Mouse (Mus musculus): ENCODE results near the gene S1pr3. TPM values are rescaled to one million over a fixed set of nuclear protein-coding genes. Genes with fewer than 3 reads are reported as not detected.

Gene S1pr3
- total and polyA plus RNA-seq, 2 experiments from 2014 or later, result 8.5 to 8.6 TPM

DNA sequence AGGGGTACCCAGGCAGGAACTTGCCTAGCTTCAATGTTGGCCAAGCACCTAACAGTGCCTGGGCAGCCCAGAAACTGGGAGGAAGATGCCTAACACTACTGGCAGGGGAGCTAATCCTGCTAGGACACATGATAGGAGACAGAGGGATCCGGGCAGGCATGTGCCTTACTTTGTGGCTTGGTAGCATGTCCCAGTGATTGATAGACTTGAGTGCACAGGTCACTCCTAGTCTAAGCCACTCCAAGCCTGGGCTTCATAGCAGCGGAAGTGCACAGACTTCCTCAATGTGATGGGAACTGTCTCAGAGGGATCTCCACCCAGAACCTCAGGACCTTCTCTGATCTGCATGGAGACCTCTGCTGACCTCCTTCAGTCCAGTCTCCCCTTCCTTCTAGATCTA is 26.7 kb downstream of the S1pr3 start:
- 0 out of 2 replicates have a peak, but pooled peaks cover 8% of the 10 kb centered on the region for H3K36me3 ChIP-seq (ENCODE audit: insufficient read depth, low read length)
- no peaks in the 10 kb centered on the region for H3K4me1 ChIP-seq (ENCODE audit: insufficient read depth, low read length)
- no peak for TF ChIP-seq CTCF (IDR thresholded peaks at IDR 0.05; ENCODE audit: low read depth)
- no peak overlapping the region for H3K9ac ChIP-seq (replicated peaks; ENCODE audit: low read length)
- DNase-seq (ENCODE audit: low spot score) (no peak), ATAC-seq (no peak)
- H3K4me3 ChIP-seq (ENCODE audit: low read length), result no peak overlapping the region
- H3K4me2 ChIP-seq (ENCODE audit: low read depth, low read length), result no peak overlapping the region
- H3K27me3 ChIP-seq (ENCODE audit: insufficient read depth, low read length), result no peaks in the 10 kb centered on the region
- no peak overlapping the region for H3K27ac ChIP-seq
- no peaks in the 10 kb centered on the region for H3K9me3 ChIP-seq (ENCODE audit: low read length)
- WGBS, result 70% methylated on average over 2 of the region's 2 CpGs

DNA sequence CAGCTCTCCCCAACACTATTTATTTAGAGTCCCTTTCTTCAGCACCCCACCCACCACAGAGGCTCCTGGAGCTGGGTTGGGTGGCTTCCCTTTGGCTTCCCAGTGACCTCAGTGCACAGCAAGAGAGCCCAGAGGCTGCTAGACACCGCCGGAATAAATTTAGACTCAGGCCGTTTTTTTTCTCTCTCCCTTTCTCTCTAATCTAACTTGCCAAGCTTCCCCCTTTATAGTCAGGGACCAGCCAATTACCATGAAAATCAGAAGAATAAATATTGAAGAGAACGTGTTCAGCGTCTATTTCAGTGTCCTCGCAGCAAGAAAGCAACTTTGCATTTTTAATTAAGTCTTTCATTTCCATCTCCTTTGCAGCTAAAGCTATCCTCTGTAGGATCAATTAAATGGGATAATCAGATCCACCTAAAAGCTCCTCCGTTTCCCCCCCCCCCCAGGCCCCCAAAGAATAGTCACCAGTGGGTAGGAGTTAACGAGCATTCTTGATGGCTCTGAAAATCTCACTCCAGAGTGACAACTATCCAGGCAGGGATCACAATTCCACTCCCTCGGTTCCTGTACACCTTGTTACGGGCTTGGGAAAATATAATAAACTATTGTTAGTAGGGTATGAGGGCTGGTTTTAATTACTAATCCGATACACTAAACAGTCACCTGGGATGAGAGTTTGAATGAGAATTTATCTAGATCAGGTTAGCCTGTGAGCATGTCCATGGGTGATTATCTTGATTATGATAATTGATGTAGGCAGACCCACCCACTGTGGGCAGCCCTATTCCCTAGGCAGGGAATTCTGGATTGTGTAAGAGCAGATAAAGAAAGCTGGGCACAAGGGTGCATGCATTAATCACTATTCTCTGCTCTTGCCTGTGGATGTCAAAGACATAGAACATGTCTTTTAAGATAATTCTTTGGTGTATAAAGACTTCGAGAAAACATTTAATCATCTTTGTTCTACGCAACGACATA is 29.0 kb downstream of the S1pr3 start:
- H3K4me1 ChIP-seq (ENCODE audit: insufficient read depth, low read length), result no peaks in the 10 kb centered on the region
- H3K27me3 ChIP-seq (ENCODE audit: insufficient read depth, low read length), result no peaks in the 10 kb centered on the region
- no peak for DNase-seq (ENCODE audit: low spot score)
- ATAC-seq, result peak; percentile 38; the same call in 1 of the 2 replicates
- H3K4me2 ChIP-seq (ENCODE audit: low read depth, low read length), result no peak overlapping the region
- H3K36me3 ChIP-seq (ENCODE audit: insufficient read depth, low read length), result peaks cover 3% of the 10 kb centered on the region; the same call in 1 of the 2 replicates
- H3K27ac ChIP-seq, result no peak overlapping the region
- WGBS, result 46% methylated on average over 14 of the region's 14 CpGs
- no peak overlapping the region for H3K4me3 ChIP-seq (ENCODE audit: low read length)
- H3K9ac ChIP-seq (replicated peaks; ENCODE audit: low read length), result no peak overlapping the region
- no peaks in the 10 kb centered on the region for H3K9me3 ChIP-seq (ENCODE audit: low read length)
- TF ChIP-seq CTCF (IDR thresholded peaks at IDR 0.05; ENCODE audit: low read depth), result no peak

DNA sequence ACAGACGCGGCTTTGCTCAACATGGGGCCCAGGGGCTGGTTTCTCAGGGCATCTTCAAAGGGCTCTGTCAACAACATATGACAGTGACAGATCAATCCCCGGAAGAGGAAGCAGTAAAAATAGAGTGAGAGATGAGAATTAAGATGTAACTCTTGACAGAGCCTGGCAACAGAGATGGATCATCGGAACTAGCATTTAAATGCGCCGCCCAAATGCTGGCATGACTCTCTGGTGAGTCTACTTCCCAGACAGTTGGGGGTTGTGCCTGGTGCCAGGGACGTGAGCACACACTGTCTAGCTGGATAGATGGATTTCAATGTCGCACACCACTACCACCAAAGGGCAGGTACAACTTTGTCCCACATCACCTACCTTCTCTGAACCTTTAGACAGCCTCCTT is 34.5 kb downstream of the S1pr3 start:
- ATAC-seq (peak; percentile 61), DNase-seq (ENCODE audit: low spot score) (no peak)
- WGBS, result 65% methylated on average over 8 of the region's 8 CpGs

DNA sequence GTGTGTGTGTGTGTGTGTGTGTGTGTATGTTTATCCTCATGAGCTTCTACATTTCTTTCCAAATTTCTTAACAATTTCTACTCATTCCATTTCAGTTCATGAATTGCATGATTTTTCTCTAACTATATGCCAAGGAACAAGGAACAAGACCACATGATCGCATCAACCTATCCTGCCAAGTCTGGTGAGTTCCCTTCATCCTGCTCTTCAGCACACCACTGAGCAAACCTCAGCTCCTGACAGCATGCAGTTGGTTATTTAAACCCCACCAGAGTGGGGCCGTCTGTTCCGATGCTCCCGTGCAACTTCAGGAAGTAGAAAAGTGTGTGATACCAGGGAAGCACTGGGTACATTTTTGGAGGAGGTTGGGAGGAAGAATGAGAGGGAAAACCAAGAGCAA is 38.1 kb downstream of the S1pr3 start:
- no peak overlapping the region for H3K4me2 ChIP-seq (ENCODE audit: low read depth, low read length)
- TF ChIP-seq CTCF (IDR thresholded peaks at IDR 0.05; ENCODE audit: low read depth), result no peak
- ATAC-seq (no peak), DNase-seq (ENCODE audit: low spot score) (no peak)
- no peak overlapping the region for H3K27ac ChIP-seq
- no peak overlapping the region for H3K4me3 ChIP-seq (ENCODE audit: low read length)
- H3K9ac ChIP-seq (replicated peaks; ENCODE audit: low read length), result no peak overlapping the region
- no peaks in the 10 kb centered on the region for H3K27me3 ChIP-seq (ENCODE audit: insufficient read depth, low read length)
- WGBS, result 85% methylated on average over 4 of the region's 4 CpGs
- peaks cover 5% of the 10 kb centered on the region; the same call in 1 of the 2 replicates for H3K36me3 ChIP-seq (ENCODE audit: insufficient read depth, low read length)
- H3K4me1 ChIP-seq (ENCODE audit: insufficient read depth, low read length), result no peaks in the 10 kb centered on the region
- H3K9me3 ChIP-seq (ENCODE audit: low read length), result no peaks in the 10 kb centered on the region

More for the DNA sequence above, 34.5 kb downstream of the S1pr3 start:
- no peak overlapping the region for H3K4me2 ChIP-seq (ENCODE audit: low read depth, low read length)
- H3K27ac ChIP-seq, result no peak overlapping the region
- H3K4me3 ChIP-seq (ENCODE audit: low read length), result no peak overlapping the region
- H3K36me3 ChIP-seq (ENCODE audit: insufficient read depth, low read length), result peaks cover 5% of the 10 kb centered on the region; the same call in 1 of the 2 replicates
- no peaks in the 10 kb centered on the region for H3K4me1 ChIP-seq (ENCODE audit: insufficient read depth, low read length)
- no peaks in the 10 kb centered on the region for H3K27me3 ChIP-seq (ENCODE audit: insufficient read depth, low read length)
- H3K9me3 ChIP-seq (ENCODE audit: low read length), result no peaks in the 10 kb centered on the region
- H3K9ac ChIP-seq (replicated peaks; ENCODE audit: low read length), result no peak overlapping the region
- TF ChIP-seq CTCF (IDR thresholded peaks at IDR 0.05; ENCODE audit: low read depth), result no peak

DNA sequence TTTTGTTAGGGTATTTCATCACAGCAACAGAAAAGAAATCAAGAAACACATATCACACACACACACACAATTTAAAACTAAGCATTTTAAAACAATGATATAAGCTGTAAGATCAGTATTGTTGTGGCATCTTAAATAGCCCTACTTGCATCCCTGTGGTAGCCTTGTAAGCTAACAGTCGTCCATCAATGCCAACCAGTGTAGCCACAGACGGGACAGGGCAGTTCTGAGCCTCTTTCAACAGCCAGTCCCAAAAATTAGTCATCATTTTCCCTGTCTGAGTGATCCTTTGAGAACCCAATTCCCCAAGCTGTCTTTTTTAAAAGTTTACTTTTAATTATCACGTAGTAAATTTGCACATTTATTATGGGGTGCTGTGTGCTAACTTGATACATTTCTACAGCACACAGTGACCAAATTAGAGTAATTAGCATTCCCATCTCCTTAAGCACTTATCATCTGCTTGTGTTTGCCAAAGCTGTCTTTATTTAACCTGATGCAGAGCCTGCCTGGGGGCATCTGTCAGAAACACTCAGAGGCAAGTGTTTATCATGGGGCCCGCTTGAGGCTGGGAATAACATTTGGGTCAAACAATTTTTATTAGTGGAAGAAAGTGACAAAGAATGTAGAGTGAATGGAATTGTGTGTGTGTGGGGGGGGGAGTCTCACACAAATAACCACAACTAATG is 47.9 kb downstream of the S1pr3 start:
- Histone ChIP-seq H3K4me3 (ENCODE audit: low read length) (no peak overlapping the region), H3K4me1 (ENCODE audit: insufficient read depth, low read length) (no peaks in the 10 kb centered on the region), H3K9ac (replicated peaks; ENCODE audit: low read length) (no peak overlapping the region), H3K9me3 (ENCODE audit: low read length) (no peaks in the 10 kb centered on the region), H3K4me2 (ENCODE audit: low read depth, low read length) (no peak overlapping the region), H3K27me3 (ENCODE audit: insufficient read depth, low read length) (no peaks in the 10 kb centered on the region), H3K27ac (no peak overlapping the region), H3K36me3 (ENCODE audit: insufficient read depth, low read length) (no peaks in the 10 kb centered on the region)
- DNase-seq (ENCODE audit: low spot score) (no peak), ATAC-seq (no peak)
- no peak for TF ChIP-seq CTCF (IDR thresholded peaks at IDR 0.05; ENCODE audit: low read depth)
- WGBS, result 55% methylated on average over 4 of the region's 4 CpGs

DNA sequence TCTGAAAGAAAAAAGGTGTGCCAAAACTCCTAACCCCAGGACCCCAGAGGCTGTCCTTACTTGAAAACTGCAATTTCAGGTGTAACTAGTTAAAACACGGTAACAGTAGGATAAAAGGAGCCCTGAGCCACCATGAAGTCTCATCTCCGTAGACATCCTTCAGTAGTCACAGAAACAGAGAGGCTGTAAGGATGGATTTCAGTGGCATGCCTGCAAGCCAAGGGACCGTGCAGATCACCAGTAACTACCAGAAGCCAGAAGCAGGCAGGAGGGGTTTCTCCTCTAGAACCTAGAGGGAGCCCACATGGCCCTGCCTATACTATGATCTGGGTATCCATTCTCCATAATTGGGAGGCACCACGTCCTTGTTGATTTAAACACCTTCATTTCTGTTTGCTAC is 55.9 kb downstream of the S1pr3 start:
- whole genome bisulfite sequencing, result 68% methylated on average over 4 of the region's 4 CpGs
- H3K27me3 ChIP-seq (ENCODE audit: insufficient read depth, low read length), result no peaks in the 10 kb centered on the region
- no peak overlapping the region for H3K27ac ChIP-seq
- DNase-seq (ENCODE audit: low spot score), result no peak
- no peaks in the 10 kb centered on the region for H3K4me1 ChIP-seq (ENCODE audit: insufficient read depth, low read length)
- H3K36me3 ChIP-seq (ENCODE audit: insufficient read depth, low read length), result no peaks in the 10 kb centered on the region
- no peak overlapping the region for H3K9ac ChIP-seq (replicated peaks; ENCODE audit: low read length)
- H3K4me2 ChIP-seq (ENCODE audit: low read depth, low read length), result no peak overlapping the region
- no peak overlapping the region for H3K4me3 ChIP-seq (ENCODE audit: low read length)
- no peaks in the 10 kb centered on the region for H3K9me3 ChIP-seq (ENCODE audit: low read length)
- ATAC-seq, result no peak
- no peak for TF ChIP-seq CTCF (IDR thresholded peaks at IDR 0.05; ENCODE audit: low read depth)

All from hindbrain, postnatal 0 days (tissue).